Mouse (Mus musculus) forebrain, embryonic 14.5 days (tissue): ENCODE data around the gene Trpv2. TPM values are rescaled to one million over a fixed set of nuclear protein-coding genes. Genes with fewer than 3 reads are reported as not detected.

Experiments used
- ATAC-seq: fragments of 200-750 bp; cut with Nextera tagmentation; 2 replicates; pipeline ENCODE4 v1.8.0; 2017; ENCODE audit warnings: mild to moderate bottlenecking, moderate library complexity
- DNase-seq: peaks from one replicate; pipeline ENCODE4 v3.0.0-alpha.2; 2015; ENCODE audit warnings: low spot score
- H3K27ac ChIP-seq: fragments of 300-500 bp; sonication (generic); 2 replicates; pipeline ENCODE4 v1.5.1; 2014; ENCODE audit warnings: low read depth, mild to moderate bottlenecking, control low read depth, low read length, moderate library complexity
- H3K27me3 ChIP-seq: fragments of 300-500 bp; sonication (generic); replicated peaks from 2 replicates; pipeline ENCODE4 v1.6.1; 2014; ENCODE audit warnings: low read length, control low read depth, mixed read lengths; ENCODE audit not compliant: control insufficient read depth, insufficient read depth
- H3K36me3 ChIP-seq: fragments of 300-500 bp; sonication (generic); 2 replicates; pipeline ENCODE4 v1.6.1; 2014; ENCODE audit warnings: low read length, control low read depth; ENCODE audit not compliant: control insufficient read depth, insufficient read depth
- H3K4me1 ChIP-seq: fragments of 300-500 bp; sonication (generic); 2 replicates; pipeline ENCODE4 v1.6.1; 2014; ENCODE audit warnings: antibody characterized with exemption, low read length, control low read depth; ENCODE audit not compliant: control insufficient read depth, insufficient read depth
- H3K4me2 ChIP-seq: fragments of 300-500 bp; sonication (generic); 2 replicates; pipeline ENCODE4 v1.6.1; 2014; ENCODE audit warnings: mild to moderate bottlenecking, control low read depth, low read length
- H3K4me3 ChIP-seq: fragments of 300-500 bp; sonication (generic); 2 replicates; pipeline ENCODE4 v1.5.1; 2014; ENCODE audit warnings: low read depth, low read length, control low read depth
- H3K9ac ChIP-seq: fragments of 300-500 bp; sonication (generic); 2 replicates; pipeline ENCODE4 v1.6.1; 2014; ENCODE audit warnings: mild to moderate bottlenecking, low read length, control low read depth, moderate library complexity
- H3K9me3 ChIP-seq: fragments of 300-500 bp; sonication (generic); replicated peaks from 2 replicates; pipeline ENCODE4 v1.6.1; 2016; ENCODE audit warnings: low read length, control low read depth, mixed read lengths; ENCODE audit not compliant: control insufficient read depth
- WGBS: fragments of 180-500 bp; shearing (Covaris S2); extraction: QIAGEN DNeasy Blood & Tissue Kit; methylation state at CpG from one replicate; pipeline ENCODE4 v1.1.7; 2014; 5-methylcytosine and 5-hydroxymethylcytosine counted together
- polyA plus RNA-seq: library from polyadenylated mRNA; unstranded; fragments of >200 nt; fragmentation: Nextera tagmentation; extraction: Ambion mirVana; gene quantifications from 2 replicates; pipeline ENCODE4 v1.2.1, GENCODE M21; 2014

Trpv2 gene
- polyA plus RNA-seq: 13.2 and 17.0 TPM in 2 replicates

GRCm38 (mm10) chr11:62573959-62574702 lies at the start of gene Trpv2:
Gene Trpv2 (plus strand): TSS chr11:62574486.
- DNase-seq (no peak), ATAC-seq (no peak)
- no peaks in the 10 kb centered on the region for H3K9me3 ChIP-seq
- peak within 1 kb of the TSS; percentile 45 for H3K4me3 ChIP-seq
- peak within 1 kb of the TSS; percentile 64 for H3K9ac ChIP-seq
- peak within 1 kb of the TSS; percentile 86 for H3K4me2 ChIP-seq
- no peaks in the 10 kb centered on the region for H3K4me1 ChIP-seq
- no peaks in the 10 kb centered on the region for H3K27me3 ChIP-seq
- no peaks in the 10 kb centered on the region for H3K36me3 ChIP-seq
- WGBS: 83% methylated on average over 6 of the region's 6 CpGs
- no peak within 1 kb of the TSS for H3K27ac ChIP-seq

GRCm38 (mm10) chr11:62537089-62537488 lies 37.2 kb upstream of the Trpv2 start:
- ATAC-seq (no peak), DNase-seq (no peak)
- Histone ChIP-seq H3K4me3 (peak overlapping the region; percentile 87), H3K9ac (peak overlapping the region; percentile 95), H3K36me3 (peaks cover 31% of the 10 kb centered on the region), H3K4me1 (0 out of 2 replicates have a peak, but pooled peaks cover 7% of the 10 kb centered on the region), H3K4me2 (peak overlapping the region; percentile 83), H3K9me3 (no peaks in the 10 kb centered on the region), H3K27ac (no peak overlapping the region), H3K27me3 (no peaks in the 10 kb centered on the region)
- 82% methylated on average over 8 of the region's 8 CpGs for WGBS

- Histone ChIP-seq H3K27me3 (no peaks in the 10 kb centered on the region), H3K9me3 (no peaks in the 10 kb centered on the region), H3K4me3 (peak overlapping the region; percentile 87), H3K27ac (no peak overlapping the region), H3K4me1 (0 out of 2 replicates have a peak, but pooled peaks cover 7% of the 10 kb centered on the region), H3K4me2 (peak overlapping the region; percentile 83), H3K36me3 (peaks cover 26% of the 10 kb centered on the region), H3K9ac (peak overlapping the region; percentile 95)
- peak; percentile 37; the same call in 1 of the 2 replicates for ATAC-seq
- 9% methylated on average over 7 of the region's 7 CpGs for WGBS
- DNase-seq: peak; percentile 54
Observed at GRCm38 (mm10) chr11:62537590-62537989, 36.7 kb upstream of the Trpv2 start.

- peak; percentile 65 for DNase-seq
- H3K27ac ChIP-seq: peak overlapping the region; percentile 82
- H3K36me3 ChIP-seq: peaks cover 18% of the 10 kb centered on the region
Observed at GRCm38 (mm10) chr11:62538321-62539088, 35.8 kb upstream of the Trpv2 start.

GRCm38 (mm10) chr11:62539089-62539890 lies 35.0 kb upstream of the Trpv2 start, which contains the start of gene Cenpv:
Gene Cenpv (minus strand): TSS chr11:62539261.
- Histone ChIP-seq H3K27ac (peak within 1 kb of the TSS; percentile 82), H3K36me3 (peaks cover 14% of the 10 kb centered on the region; the same call in 1 of the 2 replicates), H3K4me1 (0 out of 2 replicates have a peak, but pooled peaks cover 7% of the 10 kb centered on the region), H3K4me3 (peak within 1 kb of the TSS; percentile 87), H3K4me2 (peak within 1 kb of the TSS; percentile 83), H3K27me3 (no peaks in the 10 kb centered on the region), H3K9me3 (no peaks in the 10 kb centered on the region), H3K9ac (peak within 1 kb of the TSS; percentile 95)
- ATAC-seq: peak; percentile 87
- DNase-seq: peak; percentile 74
- 6% methylated on average over 53 of the region's 57 CpGs for WGBS

More at GRCm38 (mm10) chr11:62538321-62539088, 35.8 kb upstream of the Trpv2 start:
- Histone ChIP-seq H3K4me1 (0 out of 2 replicates have a peak, but pooled peaks cover 7% of the 10 kb centered on the region), H3K9me3 (no peaks in the 10 kb centered on the region), H3K4me2 (peak overlapping the region; percentile 83), H3K27me3 (no peaks in the 10 kb centered on the region), H3K4me3 (peak overlapping the region; percentile 87), H3K9ac (peak overlapping the region; percentile 95)
- WGBS: under 1% methylated on average over 62 of the region's 73 CpGs
- peak; percentile 86 for ATAC-seq

- Histone ChIP-seq H3K9me3 (no peaks in the 10 kb centered on the region), H3K36me3 (peaks cover 8% of the 10 kb centered on the region; the same call in 1 of the 2 replicates), H3K9ac (no peak overlapping the region), H3K4me1 (0 out of 2 replicates have a peak, but pooled peaks cover 7% of the 10 kb centered on the region), H3K4me3 (no peak overlapping the region), H3K4me2 (no peak overlapping the region), H3K27ac (no peak overlapping the region), H3K27me3 (no peaks in the 10 kb centered on the region)
- 86% methylated on average over 7 of the region's 7 CpGs for WGBS
- ATAC-seq: no peak
- no peak for DNase-seq
Observed at GRCm38 (mm10) chr11:62540167-62540566, 34.1 kb upstream of the Trpv2 start.

- DNase-seq: no peak
- Histone ChIP-seq H3K9me3 (no peaks in the 10 kb centered on the region), H3K4me1 (0 out of 2 replicates have a peak, but pooled peaks cover 7% of the 10 kb centered on the region), H3K27me3 (no peaks in the 10 kb centered on the region), H3K9ac (no peak overlapping the region), H3K4me3 (no peak overlapping the region), H3K4me2 (no peak overlapping the region), H3K36me3 (peaks cover under 1% of the 10 kb centered on the region; the same call in 1 of the 2 replicates), H3K27ac (no peak overlapping the region)
- WGBS: 61% methylated on average over 2 of the region's 2 CpGs
- no peak for ATAC-seq
Observed at GRCm38 (mm10) chr11:62540969-62541368, 33.3 kb upstream of the Trpv2 start.

- H3K4me2 ChIP-seq: no peak overlapping the region
- 0 out of 2 replicates have a peak, but pooled peaks cover 7% of the 10 kb centered on the region for H3K4me1 ChIP-seq
- no peak overlapping the region for H3K27ac ChIP-seq
- ATAC-seq (no peak), DNase-seq (no peak)
- no peak overlapping the region for H3K9ac ChIP-seq
- no peak overlapping the region for H3K4me3 ChIP-seq
- H3K9me3 ChIP-seq: no peaks in the 10 kb centered on the region
- H3K36me3 ChIP-seq: no peaks in the 10 kb centered on the region
- WGBS: 89% methylated on average over 8 of the region's 8 CpGs
- no peaks in the 10 kb centered on the region for H3K27me3 ChIP-seq
Observed at GRCm38 (mm10) chr11:62541581-62541980, 32.7 kb upstream of the Trpv2 start.
